Mouse (Mus musculus) frontal cortex, postnatal 10 days (tissue): Measurements from ENCODE around the gene Heatr4.
"Not testable (repeated sequence)": the region's sequence is repeated elsewhere in the genome, so short reads cannot be mapped to it uniquely, and the experiment has no call there.

Experiments
- DNase-seq, 2 experiments: peaks; one replicate each; pipeline ENCODE4 v3.0.0; 2022; ENCODE audit warnings: low spot score in 2 of 2, mixed read lengths in 1 of 2

Gene Heatr4

DNA sequence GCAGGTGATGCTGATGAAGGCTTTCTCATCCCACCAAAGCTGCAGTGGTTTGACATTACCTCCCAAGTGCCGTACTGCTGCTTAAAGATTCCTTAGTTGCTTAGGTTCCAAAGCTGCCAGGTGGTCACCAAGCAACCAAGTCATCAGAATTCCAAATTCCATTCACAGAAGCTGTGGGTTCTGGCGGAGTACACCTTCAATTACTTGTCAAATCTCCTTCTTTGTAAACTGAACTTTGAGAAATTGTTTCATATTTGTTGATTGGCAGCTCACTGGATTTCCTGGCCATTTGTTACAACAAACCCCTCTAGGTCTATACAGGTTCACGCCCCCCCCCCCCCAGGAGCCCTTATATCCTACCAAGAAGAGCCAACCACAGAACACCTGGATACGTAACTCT, at the start of gene Heatr4:
TSS of gene Heatr4 (minus strand) at position 101 of the 400 bp plus-strand sequence.
- DNase-seq: no peak

DNA sequence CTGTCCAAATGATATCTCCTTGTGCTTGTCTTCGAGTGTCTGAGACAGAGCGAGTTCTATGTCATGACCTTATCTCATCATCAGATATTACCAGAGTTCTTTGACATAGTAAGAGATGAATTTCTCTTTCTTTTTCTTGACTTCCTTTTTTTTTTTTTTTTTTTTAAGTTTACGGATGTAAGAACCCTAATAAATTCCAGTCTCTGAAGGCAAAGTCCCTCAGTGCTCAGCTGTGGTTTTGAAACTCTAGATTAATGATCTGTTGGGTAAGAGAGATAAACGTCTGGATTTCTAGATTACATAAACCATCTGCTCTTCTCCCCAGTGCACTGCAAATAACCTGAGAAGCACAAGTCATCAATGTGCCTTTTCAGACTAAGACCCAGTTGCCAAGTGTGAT, 49.5 kb upstream of the Heatr4 start:
- DNase-seq: no peak

DNA sequence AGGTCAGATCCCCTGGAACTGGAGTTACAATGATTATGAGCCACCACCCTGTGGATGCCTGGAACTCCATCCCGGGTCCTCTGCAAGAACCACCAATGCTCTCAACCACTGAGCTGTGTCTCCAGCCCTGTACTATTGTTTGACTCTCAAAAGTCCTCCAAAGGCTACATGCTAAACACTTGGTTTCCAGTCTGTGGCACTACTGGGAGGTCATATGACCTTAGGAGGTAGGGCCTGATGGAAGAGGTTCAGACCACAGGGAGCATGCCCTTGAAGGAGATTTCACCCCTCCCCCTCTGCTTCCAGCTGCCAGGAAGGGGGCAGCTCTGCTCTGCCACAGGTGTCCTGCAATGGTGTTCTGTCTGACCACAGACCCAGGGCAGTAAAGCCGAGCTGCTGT, 48.6 kb upstream of the Heatr4 start:
- not testable (repeated sequence) for DNase-seq

DNA sequence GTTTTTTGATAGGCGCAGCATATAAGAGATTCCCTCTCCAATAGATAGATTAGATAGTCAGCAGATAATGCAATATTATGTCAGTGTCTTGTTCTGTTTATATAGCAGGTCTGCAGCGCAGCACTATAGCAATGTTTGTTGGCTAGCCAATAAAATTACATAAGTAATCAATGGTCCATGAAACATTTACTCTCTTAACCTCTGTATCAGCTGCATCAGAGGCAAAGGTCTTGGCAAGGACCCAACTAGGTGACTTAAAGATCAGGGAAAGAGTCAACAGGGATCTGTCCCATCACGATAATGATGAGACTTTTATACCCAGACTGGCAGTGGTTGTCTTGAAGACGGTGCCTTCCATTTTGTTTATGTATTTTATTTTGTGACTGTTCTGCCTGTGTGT, 48.2 kb upstream of the Heatr4 start:
- DNase-seq: no peak

DNA sequence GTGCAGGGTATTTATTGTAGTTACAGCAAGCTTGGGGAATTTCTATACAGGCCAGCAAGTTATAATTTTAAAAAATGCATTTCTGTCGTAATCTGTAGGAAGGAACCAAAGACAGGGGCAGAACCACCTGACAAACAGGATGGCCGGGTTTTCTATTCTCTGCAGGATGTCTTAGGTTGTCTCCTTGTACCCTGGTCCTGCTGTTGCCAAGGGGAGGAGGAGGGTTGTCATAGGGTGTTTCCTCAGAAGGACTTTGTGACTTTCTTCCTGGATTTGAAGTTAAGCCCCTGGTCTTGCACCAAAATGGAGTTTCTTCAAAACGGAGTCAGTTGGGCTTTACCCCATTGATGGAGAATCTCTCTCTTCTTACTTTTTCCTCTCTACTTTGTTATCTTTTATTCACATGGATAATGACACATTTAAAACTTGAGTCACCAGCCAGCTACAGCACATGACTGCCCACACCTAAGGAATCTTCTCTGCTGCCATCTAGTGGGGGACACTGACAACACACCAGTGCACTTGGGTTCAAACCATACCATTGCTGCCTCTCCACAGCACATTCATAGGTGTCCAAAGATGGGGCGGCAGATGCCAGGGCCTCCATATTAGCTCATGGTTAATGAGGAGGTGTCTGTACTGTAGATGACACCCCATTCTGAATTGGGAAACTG, 46.1 kb upstream of the Heatr4 start:
- DNase-seq: peak in 1 of 2 experiments; percentile 58

DNA sequence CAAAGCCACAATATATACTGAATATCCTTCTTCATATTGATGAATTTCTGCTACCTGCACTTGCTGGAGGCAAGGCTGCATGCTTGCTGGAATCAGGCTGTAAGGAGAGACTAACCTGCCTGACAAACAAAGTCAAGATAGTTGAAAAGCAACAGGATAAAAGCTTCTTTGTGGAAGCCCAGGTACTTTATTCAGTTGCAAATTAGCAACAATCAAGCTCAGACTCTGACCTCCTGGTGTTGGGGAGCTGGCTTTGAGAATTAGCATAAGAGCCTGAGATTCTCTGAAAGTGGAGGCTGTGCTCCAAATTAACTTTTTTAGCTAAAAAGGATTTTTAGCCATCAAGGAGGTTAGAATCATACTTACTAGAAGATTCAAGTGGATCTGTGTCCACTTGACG, 44.4 kb upstream of the Heatr4 start:
- not testable (repeated sequence) for DNase-seq

DNA sequence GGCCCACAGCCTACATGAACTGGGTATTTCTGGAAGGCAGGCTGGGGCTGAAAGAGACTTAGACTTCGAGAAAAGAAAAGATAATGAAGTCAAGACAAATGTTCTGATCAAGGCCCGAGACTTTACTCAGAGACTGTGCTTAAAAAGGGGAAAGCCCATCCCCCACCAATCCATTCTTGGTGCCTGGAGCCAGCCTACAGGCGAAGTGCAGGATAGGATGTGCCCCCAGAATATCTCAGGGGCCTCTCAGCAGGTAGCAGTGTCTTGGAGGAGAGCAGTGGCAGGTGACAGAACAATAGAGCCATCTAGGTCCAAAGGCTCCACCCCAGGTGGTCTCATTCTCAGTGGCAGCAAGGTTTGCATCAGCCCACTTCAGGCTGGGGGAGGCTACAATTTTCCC, 43.7 kb upstream of the Heatr4 start:
- not testable (repeated sequence) for DNase-seq

DNA sequence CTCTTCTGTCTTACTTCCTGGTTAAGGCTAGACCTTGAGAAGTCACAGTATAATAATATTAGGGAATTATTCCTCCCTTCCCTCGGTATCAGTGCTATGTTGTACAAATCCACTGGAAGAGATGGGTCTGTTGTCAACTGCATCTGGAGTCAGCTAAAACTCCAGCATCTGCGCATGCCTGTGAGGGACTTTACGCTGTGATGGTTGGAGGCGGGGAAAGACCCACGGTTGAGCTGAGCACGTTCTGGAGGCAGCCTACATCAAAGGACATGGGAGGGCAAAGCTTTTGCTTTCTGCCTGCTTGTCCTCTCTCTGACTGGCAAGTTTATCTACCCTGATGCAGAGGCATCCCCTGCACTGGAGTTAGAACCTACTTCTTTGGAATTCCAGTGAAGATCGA, 41.2 kb upstream of the Heatr4 start:
- no peak for DNase-seq

DNA sequence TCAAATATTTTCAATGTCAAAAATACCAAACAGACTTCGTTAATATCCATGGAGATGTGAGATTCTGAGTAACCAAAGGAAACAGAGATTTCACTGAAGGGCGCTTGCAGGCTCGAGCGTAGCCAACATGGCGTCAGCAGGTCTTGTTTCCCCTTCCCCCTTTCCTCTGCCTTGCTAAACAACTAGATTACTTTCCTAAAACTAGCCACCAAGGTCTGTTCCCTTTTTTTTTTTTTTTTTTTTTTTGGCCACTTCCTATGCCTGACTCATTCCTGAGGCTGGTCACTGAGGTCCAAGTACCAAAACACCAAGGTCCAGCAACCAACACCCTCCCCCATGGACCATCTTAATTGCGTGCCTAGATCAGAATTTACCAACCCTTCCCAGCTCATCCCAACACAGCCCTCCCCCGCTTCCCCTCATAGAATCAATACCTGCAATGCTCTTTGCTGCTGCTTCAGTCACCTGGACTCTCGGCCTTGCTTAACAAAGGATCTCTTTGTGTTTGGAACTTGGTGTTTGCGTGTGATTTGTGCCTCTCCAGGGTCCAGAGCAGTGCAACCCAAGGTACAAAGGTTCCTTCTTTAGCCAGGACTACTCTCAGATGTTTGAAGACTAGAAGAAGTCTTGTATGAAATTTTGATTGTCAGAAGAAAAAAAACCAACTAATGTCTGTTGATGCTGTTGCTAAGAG, 38.5 kb upstream of the Heatr4 start:
- DNase-seq: no peak

DNA sequence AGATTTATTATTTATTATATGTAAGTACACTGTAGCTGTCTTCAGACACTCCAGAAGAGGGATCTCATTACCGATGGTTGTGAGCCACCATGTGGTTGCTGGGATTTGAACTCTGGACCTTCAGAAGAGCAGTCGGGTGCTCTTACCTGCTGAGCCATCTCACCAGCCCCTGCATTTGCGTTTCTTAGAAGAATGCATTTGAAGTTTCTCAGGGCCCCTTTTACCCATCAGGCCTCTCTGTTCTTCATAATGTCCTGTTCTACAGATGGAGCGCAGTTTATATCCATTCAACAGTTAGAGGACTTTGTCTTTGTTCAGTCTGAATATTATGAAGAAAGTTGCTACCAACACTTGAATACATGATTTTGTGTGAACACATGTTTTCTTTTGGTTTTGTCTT, 37.6 kb upstream of the Heatr4 start:
- DNase-seq: not testable (repeated sequence)

DNA sequence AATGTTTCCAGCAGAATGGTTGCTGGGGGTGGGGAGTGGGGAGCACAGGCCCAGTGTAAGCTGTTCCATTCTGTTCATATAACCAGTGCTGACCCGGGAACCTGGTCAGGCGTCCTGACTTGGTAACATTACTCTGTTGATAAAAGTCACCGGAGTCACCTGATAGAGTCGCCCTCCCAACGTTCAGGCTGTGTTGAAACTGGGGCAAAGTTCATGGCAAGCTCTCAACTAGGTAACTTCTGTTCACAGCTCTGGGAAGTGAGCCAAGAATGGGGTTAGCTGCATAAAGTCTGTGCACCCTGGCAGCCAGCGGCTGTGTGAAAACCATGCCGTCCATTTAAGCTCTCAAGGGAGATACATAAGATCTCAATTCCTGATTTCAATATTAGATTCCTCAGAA, 35.9 kb upstream of the Heatr4 start:
- DNase-seq: peak in 1 of 2 experiments; percentile 21

DNA sequence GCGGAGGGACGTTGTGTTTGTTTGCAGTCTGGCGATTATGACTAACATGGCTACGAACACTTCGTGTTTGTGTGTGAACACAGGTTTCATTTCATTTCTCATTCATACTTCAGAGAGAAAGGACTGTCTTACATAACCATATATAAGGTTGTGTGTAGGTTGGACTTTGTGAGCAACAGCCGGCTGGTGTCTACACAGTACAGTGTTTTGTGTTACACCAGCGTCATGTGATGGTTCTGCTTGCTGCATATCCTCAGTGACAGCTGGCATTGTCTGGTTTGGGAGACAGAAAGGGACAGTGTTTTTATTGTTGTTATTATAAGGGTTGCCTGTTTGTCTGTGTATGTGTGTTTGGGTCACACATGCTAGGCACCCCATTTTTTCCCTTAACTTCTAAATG, 29.0 kb upstream of the Heatr4 start:
- no peak for DNase-seq

DNA sequence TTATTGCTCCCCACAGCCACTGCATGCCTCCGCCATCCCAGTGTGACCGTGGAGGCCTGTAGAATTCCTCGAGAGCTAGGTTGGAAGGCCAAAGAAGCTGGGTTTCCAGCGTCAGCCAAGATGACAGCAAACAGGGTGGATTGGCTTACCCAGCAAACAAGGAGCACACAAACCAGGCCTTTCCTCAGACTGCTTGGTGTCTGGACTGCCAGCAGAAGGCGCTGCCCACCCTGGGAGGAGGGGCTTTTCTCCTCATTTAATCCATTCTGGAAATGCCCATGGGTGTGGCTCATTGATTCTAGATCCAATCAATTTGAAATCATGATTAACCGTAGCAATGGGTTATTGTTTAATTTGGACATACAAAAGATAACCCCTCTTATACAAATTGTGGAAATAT, 28.5 kb upstream of the Heatr4 start:
- no peak for DNase-seq

DNA sequence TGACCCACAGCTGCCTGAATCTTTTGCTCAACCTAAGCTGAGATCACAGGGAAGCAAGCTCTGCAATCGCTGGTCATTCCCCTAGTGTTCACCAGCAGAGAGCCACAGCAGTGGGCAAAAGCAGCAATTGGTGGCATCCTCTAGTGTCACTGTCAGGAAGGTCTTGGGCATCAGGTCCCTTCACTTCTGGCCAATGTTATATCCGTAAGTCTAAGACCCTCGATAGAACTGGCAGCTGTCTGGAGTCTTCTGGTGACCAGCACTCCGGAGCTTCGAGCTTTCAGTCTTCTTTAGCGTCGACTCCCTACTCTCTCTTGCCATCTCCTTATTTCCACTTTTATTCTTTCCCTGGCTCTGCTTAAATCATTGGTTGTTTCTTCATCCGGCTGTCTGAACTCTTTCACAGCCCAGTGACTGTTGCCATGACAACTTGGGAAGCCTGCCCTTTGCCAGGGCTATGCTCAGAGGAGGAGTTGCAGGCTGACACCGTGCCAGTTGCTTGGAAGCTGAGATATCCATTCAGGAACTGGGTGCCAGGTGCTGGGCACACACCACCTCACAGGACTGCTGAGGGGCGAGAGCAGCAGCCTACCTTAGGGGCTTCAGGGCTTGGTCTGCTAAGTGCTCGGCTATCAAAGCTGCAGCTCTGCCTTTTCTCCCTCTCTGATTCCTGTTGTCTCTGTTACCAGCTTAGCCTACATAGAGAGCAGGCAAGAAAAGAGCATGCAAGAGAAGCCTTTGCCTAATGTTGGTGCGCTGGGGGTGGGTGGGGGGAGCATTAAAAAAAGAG, 26.8 kb upstream of the Heatr4 start:
- peak; percentile 64 to 66 for DNase-seq

DNA sequence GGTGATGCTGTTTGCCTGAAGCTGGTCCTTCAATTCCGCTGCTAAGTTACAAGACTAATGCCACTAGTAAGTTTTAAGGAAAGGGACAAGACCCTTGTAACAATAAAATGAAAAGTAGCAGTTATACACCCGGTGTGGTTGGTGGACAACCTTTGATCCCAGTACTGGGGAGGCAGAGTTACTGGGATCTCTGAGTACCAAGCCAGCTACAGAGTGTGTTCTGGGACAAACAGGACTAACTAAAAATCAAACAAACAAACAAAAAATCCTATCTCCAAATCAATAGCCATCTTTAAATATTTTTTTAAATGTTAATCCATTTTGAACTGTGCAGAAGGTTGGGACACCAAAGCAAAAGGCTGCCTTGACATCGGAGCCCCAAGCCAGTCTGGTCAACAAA, 25.5 kb upstream of the Heatr4 start:
- DNase-seq: no peak

DNA sequence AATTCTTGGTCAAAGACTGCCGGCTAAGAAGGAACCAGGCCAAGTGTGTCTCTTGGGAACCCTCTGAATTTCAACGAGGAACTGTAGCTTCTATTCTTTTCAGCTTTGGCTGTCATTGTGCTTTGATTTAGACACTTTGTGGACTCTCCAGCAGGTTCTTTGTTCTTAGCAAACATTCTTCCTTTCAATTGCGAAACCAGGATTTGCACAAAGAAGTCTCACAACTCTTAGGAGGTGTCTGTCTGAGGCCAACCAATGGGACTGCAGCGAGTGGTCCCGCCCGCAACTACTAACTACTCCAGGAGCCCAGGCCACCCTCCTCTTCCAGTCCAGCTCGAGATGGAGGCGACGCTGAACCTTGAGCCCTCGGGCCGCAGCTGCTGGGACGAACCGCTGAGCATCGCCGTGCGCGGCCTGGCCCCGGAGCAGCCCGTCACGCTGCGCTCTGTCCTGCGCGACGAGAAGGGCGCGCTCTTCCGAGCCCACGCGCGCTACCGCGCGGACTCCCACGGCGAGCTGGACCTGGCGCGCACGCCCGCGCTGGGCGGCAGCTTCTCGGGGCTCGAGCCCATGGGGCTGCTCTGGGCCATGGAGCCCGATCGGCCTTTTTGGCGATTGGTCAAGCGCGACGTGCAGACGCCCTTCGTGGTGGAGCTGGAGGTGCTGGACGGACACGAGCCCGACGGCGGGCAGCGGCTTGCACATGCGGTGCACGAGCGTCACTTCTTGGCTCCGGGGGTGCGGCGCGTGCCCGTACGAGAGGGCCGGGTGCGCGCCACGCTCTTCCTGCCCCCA, 24.7 kb upstream of the Heatr4 start, which contains the start of gene Acot1:
TSS of gene Acot1 (plus strand) at position 320 of the 795 bp plus-strand sequence.
- peak; percentile 58 to 59 for DNase-seq

DNA sequence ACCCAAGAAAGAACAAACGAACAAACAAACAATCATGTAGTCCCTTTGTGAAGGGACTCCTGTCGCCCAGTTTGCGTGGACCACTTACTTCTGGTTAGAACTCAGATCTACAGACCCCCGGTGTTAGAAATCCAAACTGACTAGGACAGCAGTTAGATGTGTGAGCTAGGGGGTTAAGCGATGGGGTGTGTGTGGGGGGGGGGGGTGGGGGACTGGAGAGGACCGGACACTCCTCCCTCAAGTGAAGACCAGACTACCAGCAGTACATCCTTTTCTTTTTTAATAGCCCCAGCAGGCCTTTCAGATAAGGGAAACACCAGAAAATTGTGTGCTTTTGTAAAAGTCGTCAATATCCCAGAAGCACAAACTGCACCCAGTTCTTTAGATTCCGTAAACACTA, 24.1 kb upstream of the Heatr4 start:
- DNase-seq: no peak

DNA sequence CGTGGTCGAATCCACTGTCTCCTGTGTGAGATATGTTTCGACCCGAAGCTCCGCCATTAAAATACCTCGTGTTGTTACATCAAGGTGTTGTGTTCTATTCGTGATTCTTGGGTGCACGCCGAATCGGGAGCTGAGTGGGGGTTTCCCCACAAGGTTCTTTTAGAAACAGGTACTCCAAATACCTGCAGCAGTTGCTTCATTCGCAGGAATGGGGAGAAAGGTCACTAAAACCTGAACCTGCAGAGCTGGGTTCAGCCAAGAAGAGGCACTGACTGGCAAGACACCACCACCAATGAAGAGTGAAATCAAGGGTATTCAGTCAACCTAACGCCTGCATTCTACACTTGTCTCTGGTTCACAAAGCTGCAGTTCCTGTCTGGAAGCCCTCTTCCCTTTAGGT, 23.6 kb upstream of the Heatr4 start:
- no peak for DNase-seq

DNA sequence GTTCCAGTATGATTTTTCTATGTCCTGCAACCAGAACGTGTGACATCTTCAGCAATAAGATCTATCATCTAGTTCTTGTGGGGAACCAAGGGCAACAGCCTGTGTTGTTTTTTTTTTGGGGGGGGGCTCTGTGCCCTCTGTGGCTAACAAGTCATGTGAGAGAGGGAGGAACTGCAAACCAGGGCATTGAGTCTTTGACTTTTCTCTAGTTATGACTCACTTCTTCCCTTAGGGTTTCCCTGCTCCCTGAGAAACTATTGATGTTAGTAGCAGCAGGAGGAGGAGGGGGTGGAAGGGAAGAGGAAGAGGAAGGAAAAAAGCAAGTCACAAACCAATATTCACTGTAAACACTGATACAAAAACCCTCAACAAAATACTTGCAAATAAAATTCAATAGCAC, 19.2 kb upstream of the Heatr4 start:
- no peak for DNase-seq

DNA sequence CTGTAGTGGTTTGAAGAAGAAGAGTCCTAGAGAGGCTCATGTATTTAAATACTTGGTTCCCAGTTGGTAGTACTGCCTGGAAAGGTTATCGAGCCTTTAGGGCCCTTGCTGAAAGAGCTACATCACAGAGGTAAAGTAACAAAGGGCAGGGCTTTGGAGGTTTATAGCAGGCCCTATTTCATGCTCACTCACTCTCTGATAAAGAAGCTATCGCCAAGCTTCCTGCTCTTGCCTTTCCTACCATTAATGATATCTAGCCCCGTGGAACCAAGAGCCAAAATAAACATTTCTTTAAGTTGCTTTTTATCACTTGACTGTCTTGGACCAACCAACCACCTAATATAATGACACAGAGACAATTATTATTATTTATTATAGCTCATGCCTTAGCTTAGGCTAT, 15.8 kb upstream of the Heatr4 start:
- DNase-seq: no peak

DNA sequence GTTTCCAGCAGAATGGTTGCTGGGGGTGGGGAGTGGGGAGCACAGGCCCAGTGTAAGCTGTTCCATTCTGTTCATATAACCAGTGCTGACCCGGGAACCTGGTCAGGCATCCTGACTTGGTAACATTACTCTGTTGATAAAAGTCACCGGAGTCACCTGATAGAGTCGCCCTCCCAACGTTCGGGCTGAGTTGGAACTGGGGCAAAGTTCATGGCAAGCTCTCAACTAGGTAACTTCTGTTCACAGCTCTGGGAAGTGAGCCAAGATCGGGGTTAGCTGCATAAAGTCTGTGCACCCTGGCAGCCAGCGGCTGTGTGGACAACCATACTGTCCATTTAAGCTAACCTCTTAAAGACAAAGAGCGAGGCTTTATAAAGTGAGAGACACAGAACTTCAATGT, 14.6 kb upstream of the Heatr4 start:
- DNase-seq: not testable (repeated sequence)
